Mouse (Mus musculus) kidney, postnatal 14 days (tissue): ENCODE results near the gene Ptpn5.
A peak's percentile ranks its signal among the peaks of the same experiment; 100 is the strongest.

Experiments
- DNase-seq: peaks from one replicate; pipeline ENCODE4 v3.0.0; 2022; ENCODE audit warnings: mixed read lengths

Gene Ptpn5

GRCm38 (mm10) chr7:47054666-47055065 is 78.8 kb downstream of the Ptpn5 start:
- peak; percentile 79 for DNase-seq

- no peak for DNase-seq
Measured at GRCm38 (mm10) chr7:47053287-47053686, 80.2 kb downstream of the Ptpn5 start.

GRCm38 (mm10) chr7:47052276-47052675 is 81.2 kb downstream of the Ptpn5 start:
- DNase-seq = peak; percentile 64

GRCm38 (mm10) chr7:47051404-47052151 is 81.9 kb downstream of the Ptpn5 start:
- peak; percentile 82 for DNase-seq

GRCm38 (mm10) chr7:47050766-47051165 is 82.7 kb downstream of the Ptpn5 start:
- DNase-seq = no peak

GRCm38 (mm10) chr7:47050366-47050765 is 83.1 kb downstream of the Ptpn5 start, which contains the start of gene Tmem86a:
Tmem86a (plus strand) TSS chr7:47050601.
- peak; percentile 97 for DNase-seq

GRCm38 (mm10) chr7:47042823-47043490 is 90.5 kb downstream of the Ptpn5 start:
- peak; percentile 69 for DNase-seq

- DNase-seq = no peak
Measured at GRCm38 (mm10) chr7:47042121-47042520, 91.4 kb downstream of the Ptpn5 start.

- DNase-seq = no peak
Measured at GRCm38 (mm10) chr7:47041706-47042105, 91.8 kb downstream of the Ptpn5 start.

- no peak for DNase-seq
Measured at GRCm38 (mm10) chr7:47035426-47035825, 98.1 kb downstream of the Ptpn5 start.

- no peak for DNase-seq
Measured at GRCm38 (mm10) chr7:47034785-47035384, 98.6 kb downstream of the Ptpn5 start.

- no peak for DNase-seq
Measured at GRCm38 (mm10) chr7:47031371-47031770, 102.1 kb downstream of the Ptpn5 start.

GRCm38 (mm10) chr7:47030517-47031193 is 102.8 kb downstream of the Ptpn5 start:
- DNase-seq = no peak
